Mouse (Mus musculus) CH12.LX (cell line): ENCODE data around the gene Hk3. TPM values are rescaled to one million over a fixed set of nuclear protein-coding genes. Genes with fewer than 3 reads are reported as not detected.

Source experiments
- DNase-seq: peaks from one replicate; pipeline ENCODE4 v3.0.0-alpha.2; 2013; ENCODE audit errors: extremely low read depth
- H3K27ac ChIP-seq: 2 replicates; pipeline ENCODE4 v1.5.1; 2012; ENCODE audit warnings: low read depth, mild to moderate bottlenecking, control low read depth, moderate library complexity; ENCODE audit not compliant: insufficient read depth
- H3K27me3 ChIP-seq: replicated peaks from 2 replicates; pipeline ENCODE3; 2012; ENCODE audit warnings: inconsistent platforms
- H3K36me3 ChIP-seq, 2 experiments: replicated peaks in 1 of 2; 2 replicates each; pipeline versions ENCODE3 to v1.6.1; 2012; ENCODE audit warnings: inconsistent platforms in 1 of 2, low read length in 1 of 2, mild to moderate bottlenecking in 1 of 2, mixed read lengths in 1 of 2, moderate library complexity in 1 of 2; ENCODE audit not compliant: control insufficient read depth in 1 of 2, insufficient read depth in 1 of 2
- H3K4me1 ChIP-seq, 2 experiments: 2 replicates each; pipeline ENCODE4 v1.6.1; 2012; ENCODE audit warnings: inconsistent platforms in 1 of 2, moderate library complexity in 1 of 2; ENCODE audit not compliant: insufficient read depth in 2 of 2, control insufficient read depth in 1 of 2
- H3K4me2 ChIP-seq: 2 replicates; pipeline ENCODE4 v1.6.1; 2012; ENCODE audit warnings: low read depth, mild to moderate bottlenecking, control low read depth; ENCODE audit not compliant: poor library complexity, insufficient read depth, severe bottlenecking
- H3K4me3 ChIP-seq, 3 experiments: fragments of 150-350 bp in 1 of 3; sonication (generic) in 1 of 3; replicated peaks in 1 of 3; 2 replicates each; pipeline versions ENCODE3 to v1.5.1; 2011 to 2012; ENCODE audit warnings: low read depth in 2 of 3, low read length in 2 of 3, mild to moderate bottlenecking in 2 of 3, moderate library complexity in 2 of 3, control low read depth in 1 of 3, improper control_type of control experiment in 1 of 3, inconsistent platforms in 1 of 3, mixed read lengths in 1 of 3; ENCODE audit not compliant: poor library complexity in 1 of 3
- H3K79me2 ChIP-seq: replicated peaks from 2 replicates; pipeline ENCODE4 v1.6.1; 2012; ENCODE audit warnings: mild to moderate bottlenecking, moderate library complexity; ENCODE audit not compliant: control insufficient read depth, poor library complexity, insufficient read depth, severe bottlenecking; ENCODE audit errors: extremely low read depth
- H3K9ac ChIP-seq: 2 replicates; pipeline ENCODE4 v1.6.1; 2012; ENCODE audit warnings: low read depth, mild to moderate bottlenecking, control low read depth, moderate library complexity; ENCODE audit not compliant: insufficient read depth
- H3K9me3 ChIP-seq: replicated peaks from 2 replicates; pipeline ENCODE3; 2012; ENCODE audit warnings: low read length, inconsistent platforms, mixed read lengths
- CHD1 ChIP-seq: IDR thresholded peaks from 2 replicates; pipeline ENCODE4 v1.6.1; 2012; ENCODE audit warnings: low read depth, low read length, improper control_type of control experiment, inconsistent platforms
- CHD2 ChIP-seq: IDR thresholded peaks from 2 replicates; pipeline ENCODE4 v1.6.1; 2011; ENCODE audit warnings: low read length, improper control_type of control experiment
- CTCF ChIP-seq, 2 experiments: IDR thresholded peaks in 1 of 2; conservative IDR thresholded peaks in 1 of 2; 2 replicates each; pipeline ENCODE4 v1.5.1; 2011 to 2012; ENCODE audit warnings: low read depth in 2 of 2, low read length in 2 of 2, improper control_type of control experiment in 1 of 2, inconsistent platforms in 1 of 2, mild to moderate bottlenecking in 1 of 2, moderate library complexity in 1 of 2
- E2F4 ChIP-seq: IDR thresholded peaks from 2 replicates; pipeline ENCODE4 v1.6.1; 2011; ENCODE audit warnings: low read depth, low read length, improper control_type of control experiment; ENCODE audit not compliant: insufficient replicate concordance
- EP300 ChIP-seq: IDR thresholded peaks from 2 replicates; pipeline ENCODE4 v1.6.1; 2011; ENCODE audit warnings: low read length, improper control_type of control experiment
- ETS1 ChIP-seq: conservative IDR thresholded peaks from 2 replicates; pipeline ENCODE4 v1.6.1; 2012; ENCODE audit warnings: low read depth, mild to moderate bottlenecking, inconsistent platforms, low read length, improper control_type of control experiment, moderate library complexity
- GABPA ChIP-seq: IDR thresholded peaks from 2 replicates; pipeline ENCODE4 v1.6.1; 2012; ENCODE audit warnings: low read depth, low read length, improper control_type of control experiment, inconsistent platforms; ENCODE audit not compliant: insufficient replicate concordance
- IRF4 ChIP-seq: IDR thresholded peaks from 2 replicates; pipeline ENCODE4 v1.6.1; 2014; ENCODE audit warnings: low read depth, mild to moderate bottlenecking, inconsistent platforms, low read length, improper control_type of control experiment
- JUND ChIP-seq: conservative IDR thresholded peaks from 2 replicates; pipeline ENCODE4 v1.6.1; 2011; ENCODE audit warnings: low read depth, low read length, improper control_type of control experiment
- KAT2A ChIP-seq: IDR thresholded peaks from 2 replicates; pipeline ENCODE4 v1.6.1; 2012; ENCODE audit warnings: low read length, improper control_type of control experiment, inconsistent platforms; ENCODE audit not compliant: insufficient replicate concordance
- MAFK ChIP-seq: IDR thresholded peaks from 2 replicates; pipeline ENCODE4 v1.6.1; 2011; ENCODE audit warnings: low read length, improper control_type of control experiment; ENCODE audit not compliant: insufficient replicate concordance
- MEF2A ChIP-seq: IDR thresholded peaks from 2 replicates; pipeline ENCODE4 v1.6.1; 2014; ENCODE audit warnings: low read depth, mild to moderate bottlenecking, inconsistent platforms, low read length, improper control_type of control experiment, borderline replicate concordance
- PAX5 ChIP-seq: IDR thresholded peaks from 2 replicates; pipeline ENCODE4 v1.6.1; 2012; ENCODE audit warnings: low read length, inconsistent platforms, mixed read lengths
- POLR2A ChIP-seq: IDR thresholded peaks from 2 replicates; pipeline ENCODE4 v1.6.1; 2011; ENCODE audit warnings: low read depth, mild to moderate bottlenecking, improper control_type of control experiment, low read length
- POLR2AphosphoS2 ChIP-seq: IDR thresholded peaks from 2 replicates; pipeline ENCODE4 v1.6.1; 2011; ENCODE audit warnings: low read depth, low read length, improper control_type of control experiment
- RAD21 ChIP-seq: IDR thresholded peaks from 2 replicates; pipeline ENCODE4 v1.6.1; 2011; ENCODE audit warnings: low read depth, mild to moderate bottlenecking, low read length, improper control_type of control experiment, moderate library complexity
- RCOR1 ChIP-seq: conservative IDR thresholded peaks from 2 replicates; pipeline ENCODE4 v1.6.1; 2012; ENCODE audit warnings: low read depth, mild to moderate bottlenecking, inconsistent platforms, low read length, improper control_type of control experiment
- SIN3A ChIP-seq: IDR thresholded peaks from 2 replicates; pipeline ENCODE4 v1.6.1; 2012; ENCODE audit warnings: low read length, improper control_type of control experiment, inconsistent platforms
- SMC3 ChIP-seq: IDR thresholded peaks from 2 replicates; pipeline ENCODE4 v1.6.1; 2011; ENCODE audit warnings: low read depth, low read length, improper control_type of control experiment
- TCF12 ChIP-seq: IDR thresholded peaks from 2 replicates; pipeline ENCODE4 v1.6.1; 2014; ENCODE audit warnings: low read depth, mild to moderate bottlenecking, inconsistent platforms, low read length, improper control_type of control experiment
- ZC3H11A ChIP-seq: IDR thresholded peaks from 2 replicates; pipeline ENCODE4 v1.6.1; 2012; ENCODE audit warnings: low read depth, mild to moderate bottlenecking, inconsistent platforms, low read length, improper control_type of control experiment
- ZKSCAN1 ChIP-seq: IDR thresholded peaks from 2 replicates; pipeline ENCODE4 v1.6.1; 2012; ENCODE audit warnings: low read depth, inconsistent platforms, low read length, improper control_type of control experiment, borderline replicate concordance
- dilution Hi-C: fragments of 300-500 bp; cut with MboI; formaldehyde crosslinking; loops from 2 replicates; pipeline ENCODE4 v1.14.3; 2020; ENCODE audit warnings: low sequenced_read_pairs; ENCODE audit not compliant: extremely low pct_unique_long_range_greater_than_20kb, extremely low pct_ligation_motif_present
- in situ Hi-C: fragments of 300-500 bp; cut with MboI; formaldehyde crosslinking; loops from 3 replicates; pipeline ENCODE4 v1.14.3; 2019; ENCODE audit warnings: low sequenced_read_pairs, low pct_ligation_motif_present, low pct_unique_long_range_greater_than_20kb, mixed read lengths
- polyA plus RNA-seq: library from polyadenylated mRNA; unstranded; fragments of >175 nt; gene quantifications from 2 replicates; pipeline ENCODE4 v1.2.1, GENCODE M21; 2012; ENCODE audit warnings: low read depth; ENCODE audit not compliant: insufficient read length
- total RNA-seq, 2 experiments: library from RNA; depleted of rRNA; stranded (reverse); fragments of 300-350 nt in 1 of 2; fragments of >200 nt in 1 of 2; gene quantifications; 2 replicates each; pipeline ENCODE4 v1.2.3; 2012 to 2014

The Hk3 gene
- total and polyA plus RNA-seq, 3 experiments = 0.04 to 0.10 TPM; not detected in 1

DNA sequence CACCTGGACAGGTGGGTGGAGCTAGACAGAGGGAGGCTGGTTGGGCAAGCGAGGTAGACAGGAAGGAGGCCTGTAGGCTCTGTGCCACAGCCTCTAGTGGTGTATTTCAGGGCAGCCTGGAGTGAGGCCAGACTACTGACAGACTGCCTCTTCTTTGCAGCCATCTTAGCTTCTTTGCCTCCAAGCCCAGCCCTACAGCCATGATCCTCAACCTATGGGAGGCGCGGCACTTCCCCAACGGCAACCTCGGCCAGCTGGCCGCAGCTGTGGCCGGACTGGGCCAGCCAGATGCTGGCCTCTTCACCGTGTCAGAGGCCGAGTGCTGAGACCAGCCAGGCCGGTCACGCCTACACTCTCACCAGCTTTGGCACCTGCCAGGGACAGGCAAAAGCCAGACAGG lies 16.5 kb downstream of the Hk3 start:
- TF ChIP-seq MAFK = no peak
- no peak for TF ChIP-seq KAT2A
- no peak for TF ChIP-seq CHD1
- TF ChIP-seq ZKSCAN1 = no peak
- no peak for TF ChIP-seq SMC3
- TF ChIP-seq GABPA = no peak
- no peak for TF ChIP-seq CTCF (conservative IDR thresholded peaks at IDR 0.05 in 1 of 2, IDR thresholded peaks at IDR 0.05 in 1 of 2; ENCODE audit: low read depth in 2 of 2, low read length in 2 of 2)
- no peak for TF ChIP-seq TCF12
- TF ChIP-seq CHD2 = no peak
- no peak for TF ChIP-seq E2F4
- TF ChIP-seq ZC3H11A = no peak
- no peak for TF ChIP-seq EP300
- no peak for TF ChIP-seq RCOR1
- TF ChIP-seq POLR2AphosphoS2 = no peak
- no peaks in the 10 kb centered on the region for H3K79me2 ChIP-seq
- no peaks in the 10 kb centered on the region; a peak in 1 of 4 replicates for H3K4me1 ChIP-seq
- in situ Hi-C loops = no loop called here
- H3K27ac ChIP-seq = no peak overlapping the region
- dilution Hi-C loops = no loop called here
- H3K4me3 ChIP-seq = no peak overlapping the region
- no peaks in the 10 kb centered on the region for H3K9me3 ChIP-seq
- H3K4me2 ChIP-seq = no peak overlapping the region
- no peak for DNase-seq
- H3K9ac ChIP-seq = no peak overlapping the region
- H3K36me3 ChIP-seq = no peaks in the 10 kb centered on the region
- H3K27me3 ChIP-seq = peaks cover 96% of the 10 kb centered on the region

- H3K36me3 ChIP-seq = no peaks in the 10 kb centered on the region
- no peaks in the 10 kb centered on the region for H3K79me2 ChIP-seq
- no peak overlapping the region for H3K4me2 ChIP-seq
- H3K27me3 ChIP-seq = peaks cover 91% of the 10 kb centered on the region
- H3K9ac ChIP-seq = no peak overlapping the region
- TF ChIP-seq SIN3A (no peak), E2F4 (no peak), POLR2A (no peak), SMC3 (no peak), RAD21 (no peak), PAX5 (no peak), IRF4 (no peak), ETS1 (no peak), JUND (no peak), MEF2A (no peak)
- in situ Hi-C loops (no loop called here), dilution Hi-C loops (no loop called here)
- no peaks in the 10 kb centered on the region; a peak in 1 of 4 replicates for H3K4me1 ChIP-seq
- no peaks in the 10 kb centered on the region for H3K9me3 ChIP-seq
- H3K27ac ChIP-seq = no peak overlapping the region
- no peak overlapping the region for H3K4me3 ChIP-seq
- no peak for DNase-seq
Measured at GRCm38 (mm10) chr13:55002090-55002489, 19.1 kb downstream of the Hk3 start.
